Mouse (Mus musculus): ENCODE measurements around the gene Pof1b. TPM values are rescaled to one million over a fixed set of nuclear protein-coding genes. Genes with fewer than 3 reads are reported as not detected.

Pof1b gene
- not detected in 2 replicates for total RNA-seq (2015; ENCODE audit: low replicate concordance)
- total RNA-seq (2017; ENCODE audit: low replicate concordance), result not detected in 2 replicates

DNA sequence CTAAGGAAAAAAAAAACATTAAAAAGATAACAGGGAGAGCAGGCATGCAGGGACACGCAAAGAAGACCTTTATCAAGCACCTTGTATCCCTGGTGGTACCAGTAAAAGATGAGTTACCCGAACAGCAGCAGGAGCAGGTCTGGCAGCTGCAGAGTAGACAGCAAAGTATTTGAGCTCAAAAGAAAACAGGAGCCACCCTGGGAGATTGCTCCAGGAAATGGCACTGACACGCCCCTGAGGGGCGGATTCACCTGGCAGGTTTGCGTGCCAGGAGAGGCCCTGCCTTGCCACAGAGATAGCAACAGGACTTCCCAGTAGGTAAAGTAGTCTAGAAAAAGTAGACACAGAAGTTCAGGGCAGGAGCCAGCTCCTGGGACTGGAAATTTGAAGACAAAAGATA is at the start of gene Pof1b:
Gene Pof1b (minus strand): TSS at position 144 of the 400 bp plus-strand sequence.
- no peak for ATAC-seq (replicated peaks; ENCODE audit: low FRiP score, poor library complexity, severe bottlenecking)

DNA sequence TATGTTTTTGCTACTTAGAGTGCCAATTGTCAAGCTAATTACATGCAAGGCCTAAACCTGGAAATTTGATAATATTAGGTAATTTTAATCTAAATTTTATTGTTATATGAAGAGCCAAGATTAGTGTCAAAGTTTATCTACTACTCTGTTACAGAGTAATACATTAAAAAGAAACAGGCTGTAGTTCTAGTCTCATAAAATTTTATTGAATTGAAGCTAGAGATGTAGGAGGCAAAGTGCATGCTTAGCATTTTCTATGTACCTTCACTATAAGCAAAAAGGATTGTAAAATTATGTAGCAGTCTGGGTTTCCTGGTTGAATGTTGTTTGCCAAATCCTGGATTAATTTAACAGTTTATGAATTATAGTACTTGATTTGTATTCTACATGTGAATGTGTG is 18.1 kb upstream of the Pof1b start:
- no peak for ATAC-seq (replicated peaks; ENCODE audit: low FRiP score, poor library complexity, severe bottlenecking)

DNA sequence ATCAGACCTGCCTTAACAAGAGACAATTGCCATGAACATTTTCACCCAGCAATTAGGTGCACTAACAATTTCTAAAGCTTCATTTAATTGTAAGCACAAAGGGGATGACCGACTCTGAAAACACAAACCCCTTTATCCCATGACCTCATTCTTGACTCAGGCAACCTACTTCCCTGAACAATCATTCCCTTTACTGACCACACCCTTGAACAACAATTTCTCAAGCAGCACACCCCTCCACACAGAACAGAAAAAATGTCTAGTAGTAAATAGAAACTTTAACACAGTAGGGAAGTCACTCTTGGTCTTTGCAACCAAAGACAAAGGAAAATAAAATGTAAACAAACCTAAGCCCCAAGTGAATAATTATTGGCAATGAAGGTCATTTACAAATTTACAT is 4.1 kb downstream of the Pof1b start:
- no peak for ATAC-seq (replicated peaks; ENCODE audit: low FRiP score, poor library complexity, severe bottlenecking)

DNA sequence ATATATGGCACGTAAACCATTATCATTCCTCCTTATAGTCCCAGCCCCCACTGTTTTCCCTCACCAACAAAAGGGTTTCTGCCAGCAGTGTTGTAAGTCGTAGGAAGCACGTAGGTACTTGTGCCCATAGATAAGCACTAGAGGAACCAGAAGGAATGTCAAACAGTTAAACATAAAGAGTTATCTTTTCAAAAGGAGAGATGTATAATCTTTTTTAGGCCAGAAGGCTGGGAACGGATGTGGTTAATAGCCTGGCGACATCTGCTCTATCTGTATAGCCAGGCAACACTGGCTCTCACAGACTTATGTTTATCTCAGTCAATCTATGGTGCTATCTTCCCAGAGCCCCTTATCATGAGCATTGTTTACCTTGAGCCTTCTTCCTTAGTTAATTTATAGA is 17.8 kb downstream of the Pof1b start:
- ATAC-seq (replicated peaks; ENCODE audit: low FRiP score, poor library complexity, severe bottlenecking), result no peak

DNA sequence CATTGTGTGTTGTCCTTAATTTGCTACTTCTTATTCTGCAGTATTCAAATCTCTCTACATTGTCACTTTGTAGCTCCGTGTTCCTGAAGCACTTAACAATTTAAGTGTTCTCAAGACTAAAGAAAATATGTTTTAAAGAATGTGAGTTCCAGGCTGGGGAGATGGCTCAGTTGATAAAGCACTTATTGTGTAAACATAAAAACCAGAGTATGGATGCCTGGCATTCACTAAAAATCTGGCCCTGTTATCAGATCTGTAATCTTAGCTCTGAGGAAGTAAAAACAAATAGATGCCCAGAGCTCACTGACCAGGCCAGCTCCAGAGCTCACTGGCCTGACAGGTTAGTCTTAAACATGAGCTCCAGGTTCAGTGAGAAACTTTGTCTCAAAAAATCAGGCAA is 22.9 kb downstream of the Pof1b start:
- no peak for ATAC-seq (replicated peaks; ENCODE audit: low FRiP score, poor library complexity, severe bottlenecking)

DNA sequence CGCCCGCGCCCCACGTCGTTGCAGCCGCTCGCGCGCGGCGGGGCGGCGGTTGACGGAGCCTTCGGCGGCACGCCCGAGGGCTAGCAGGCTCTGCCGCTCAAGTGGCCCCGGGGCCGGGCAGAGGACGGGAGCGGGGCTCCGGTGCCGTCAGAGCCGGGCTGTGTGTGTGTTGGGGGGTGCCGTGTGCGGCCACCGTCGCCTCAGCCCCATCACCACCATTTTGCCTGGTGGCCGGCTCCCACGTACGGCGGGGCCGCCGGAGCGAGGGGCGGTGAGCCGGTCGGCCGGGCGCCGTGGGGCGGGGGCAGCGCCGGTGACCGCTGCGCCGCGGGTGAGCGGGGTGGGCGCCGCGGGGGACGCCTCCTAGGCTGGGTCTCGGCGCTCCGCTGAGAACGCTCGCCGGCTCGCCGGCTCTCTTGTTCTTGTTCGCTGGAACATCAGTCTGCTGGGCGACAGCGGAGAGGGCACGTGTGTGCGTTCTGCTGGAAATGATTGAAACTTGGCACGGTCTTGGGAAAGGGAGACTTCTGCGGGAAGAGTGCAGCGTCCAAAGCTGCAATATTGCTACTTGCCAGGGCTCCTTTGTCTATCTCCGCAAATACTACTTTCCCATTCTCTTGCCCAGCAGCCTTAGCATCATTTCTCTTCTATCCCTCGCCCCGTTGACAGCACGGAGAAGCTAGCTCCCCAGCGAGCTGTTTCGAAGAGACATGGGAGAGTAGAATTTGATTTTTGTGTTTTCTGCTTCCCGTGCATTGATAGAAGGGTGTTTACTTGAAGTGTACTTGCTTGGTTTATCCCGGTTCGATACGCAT is 96.9 kb downstream of the Pof1b start:
- ATAC-seq (replicated peaks; ENCODE audit: low FRiP score, poor library complexity, severe bottlenecking), result no peak

DNA sequence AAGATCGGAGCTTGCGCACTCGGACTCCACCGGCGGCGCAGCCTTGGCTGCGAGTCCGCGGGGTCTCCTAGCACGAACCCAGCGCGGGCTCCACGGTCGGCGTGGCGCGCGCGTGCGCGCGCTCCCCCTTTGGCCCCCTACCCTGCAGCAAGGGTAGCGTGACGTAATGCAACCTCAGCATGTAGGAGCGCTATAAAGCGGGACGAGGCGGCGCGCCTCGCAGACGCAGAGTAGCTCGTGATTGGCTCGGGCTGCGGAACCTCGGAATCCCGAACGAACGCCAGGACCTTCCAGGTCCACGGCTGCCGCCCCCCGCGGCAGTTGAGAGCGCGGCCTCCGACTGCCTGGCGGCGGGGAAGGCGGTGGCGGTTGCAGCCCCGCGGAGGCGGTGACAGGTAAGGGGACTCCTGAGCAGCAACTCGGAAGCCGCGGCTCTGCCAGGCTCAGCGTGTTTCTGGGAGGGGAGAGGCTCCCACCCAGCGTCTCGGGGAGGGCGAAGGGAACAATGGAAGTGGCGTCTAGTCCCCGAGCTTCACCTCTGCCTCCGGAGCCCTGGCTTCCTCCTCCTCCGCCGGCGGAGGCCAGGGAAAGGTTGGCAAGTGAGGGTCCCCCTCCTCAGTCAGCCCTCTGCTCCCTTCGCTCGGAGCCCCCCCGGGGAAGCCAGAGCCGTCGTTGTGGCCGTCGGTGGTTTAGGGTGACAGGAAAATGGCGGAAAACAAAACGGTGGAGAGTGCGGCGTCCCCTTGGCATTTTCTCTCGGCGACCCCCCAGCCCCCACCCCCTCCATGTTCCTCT is 97.7 kb downstream of the Pof1b start, which contains the start of gene Zfp711:
Gene Zfp711 (plus strand): TSS at position 16 of the 795 bp plus-strand sequence.
- no peak for ATAC-seq (replicated peaks; ENCODE audit: low FRiP score, poor library complexity, severe bottlenecking)

Other genes starting within 250 kb of the Pof1b start
- gene 2010106E10Rik, start 203.4 kb downstream of the Pof1b start, total RNA-seq (2015; ENCODE audit: low replicate concordance), result not detected in 2 replicates
- gene 2010106E10Rik, start 203.4 kb downstream of the Pof1b start, total RNA-seq (2017; ENCODE audit: low replicate concordance), result not detected in 2 replicates
- not detected in 2 replicates for gene Zfp711, start 98.1 kb downstream of the Pof1b start, total RNA-seq (2015; ENCODE audit: low replicate concordance)
- gene Zfp711, start 98.1 kb downstream of the Pof1b start, total RNA-seq (2017; ENCODE audit: low replicate concordance), result not detected in 2 replicates